Mouse (Mus musculus): ENCODE results near the gene Got2.

Gene Got2

DNA sequence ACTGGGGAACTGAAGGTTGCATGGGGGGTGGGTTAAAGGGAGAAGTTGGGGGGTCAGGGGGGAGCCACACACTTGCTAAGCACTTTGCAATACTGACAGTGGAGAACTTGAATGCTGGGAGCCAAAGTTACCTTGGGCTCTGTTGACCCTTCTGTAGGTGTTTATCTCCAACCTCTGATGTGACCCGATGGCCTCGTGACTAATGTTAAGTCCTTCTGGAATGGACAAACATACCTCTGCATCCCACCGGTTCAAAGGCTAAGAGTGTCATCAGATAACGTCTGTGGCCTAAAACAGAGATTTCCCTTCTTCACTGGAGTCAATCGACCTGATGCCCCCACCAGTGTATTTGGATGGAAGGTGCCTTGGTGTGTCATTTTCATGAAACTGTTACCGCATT lies 67.1 kb downstream of the Got2 start:
- no peak for DNase-seq (ENCODE audit: low read depth, low spot score)

DNA sequence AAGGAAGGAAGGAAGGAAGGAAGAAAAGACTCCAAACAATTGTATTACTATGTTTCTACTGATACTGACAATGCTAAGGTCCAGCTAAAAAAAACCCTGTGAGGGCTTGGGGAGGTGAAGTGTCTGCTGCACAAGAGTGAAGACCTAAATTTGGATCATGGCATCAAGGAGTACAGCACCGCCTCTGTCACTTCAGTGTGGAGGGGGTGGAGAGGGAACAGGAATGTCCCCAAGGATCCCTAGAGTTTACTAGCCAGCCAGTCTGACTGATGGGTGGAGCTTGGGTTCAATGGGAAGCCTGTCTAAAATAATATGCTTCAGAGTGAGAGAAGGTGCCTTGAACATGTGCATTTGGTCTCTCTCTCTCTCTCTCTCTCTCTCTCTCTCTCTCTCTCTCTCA lies 70.1 kb downstream of the Got2 start:
- DNase-seq (ENCODE audit: low read depth, low spot score): no peak

DNA sequence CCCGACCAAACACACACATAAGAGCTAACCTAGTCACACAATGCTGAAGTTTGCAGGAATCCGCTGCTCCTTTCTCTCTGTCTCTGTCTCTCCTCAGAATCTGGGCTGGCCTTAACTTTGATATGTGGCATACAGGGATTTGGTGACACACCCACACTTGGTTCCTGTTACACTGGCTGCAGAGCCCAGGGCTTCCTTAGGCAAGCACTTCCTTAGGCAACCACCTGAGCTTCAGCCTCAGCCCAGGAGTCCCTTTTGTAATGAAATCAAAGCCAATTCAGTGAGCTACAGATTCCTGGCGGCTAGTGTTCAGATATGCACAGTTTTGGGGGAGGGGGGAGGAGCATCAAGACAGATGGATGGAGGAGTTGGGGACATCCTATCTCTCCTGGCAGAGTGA lies 70.8 kb downstream of the Got2 start:
- DNase-seq (ENCODE audit: low read depth, low spot score): no peak

DNA sequence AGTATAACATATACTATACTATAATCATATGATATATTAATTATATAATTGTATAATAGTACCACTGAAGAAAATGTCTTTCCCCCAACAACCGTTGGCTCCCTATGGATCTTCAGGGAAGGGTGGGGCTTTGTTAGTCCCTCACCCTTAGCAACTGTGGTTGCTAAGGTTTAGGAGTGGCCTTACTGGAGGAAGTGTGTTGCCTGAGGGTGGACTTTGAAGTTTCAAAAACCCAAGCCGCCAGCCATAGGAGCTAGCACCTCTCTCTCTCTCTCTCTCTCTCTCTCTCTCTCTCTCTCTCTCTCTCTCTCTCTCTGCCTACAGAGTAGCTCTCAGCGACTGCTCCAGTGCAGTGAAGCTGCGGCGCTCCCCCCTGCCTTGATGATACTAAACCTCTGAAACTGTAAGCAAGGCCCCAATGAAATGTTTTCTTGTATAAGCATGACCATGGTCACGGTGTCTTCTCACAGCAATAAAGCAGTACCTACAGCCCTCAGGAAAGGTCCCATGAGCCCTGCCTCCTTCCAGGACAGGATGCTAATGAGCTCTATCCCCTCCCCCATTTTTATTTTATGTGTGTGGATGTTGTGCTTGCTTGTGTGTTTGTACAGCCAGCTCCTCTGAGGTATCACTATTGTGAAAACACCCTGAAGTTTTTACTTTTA lies 72.2 kb downstream of the Got2 start:
- DNase-seq (ENCODE audit: low read depth, low spot score): no peak
